Mouse (Mus musculus) liver, embryonic 13.5 days (tissue): ENCODE measurements around the gene Rbms3. TPM values are rescaled to one million over a fixed set of nuclear protein-coding genes. Genes with fewer than 3 reads are reported as not detected.

ENCODE experiments used
- ATAC-seq: fragments of 200-750 bp; cut with Nextera tagmentation; 2 replicates; pipeline ENCODE4 v1.8.0; 2017; ENCODE audit warnings: low read depth, mild to moderate bottlenecking, moderate number of reproducible peaks, moderate library complexity
- DNase-seq: peaks from one replicate; pipeline ENCODE4 v3.0.0; 2022
- H3K27ac ChIP-seq: fragments of 300-500 bp; sonication (generic); 2 replicates; pipeline ENCODE4 v1.5.1; 2015; ENCODE audit warnings: moderate library complexity, mild to moderate bottlenecking, inconsistent platforms
- H3K27me3 ChIP-seq: fragments of 300-500 bp; sonication (generic); 2 replicates; pipeline ENCODE4 v1.6.1; 2015; ENCODE audit warnings: mild to moderate bottlenecking, inconsistent platforms
- H3K36me3 ChIP-seq: fragments of 300-500 bp; sonication (generic); 2 replicates; pipeline ENCODE4 v1.6.1; 2015; ENCODE audit warnings: mild to moderate bottlenecking, inconsistent platforms
- H3K4me1 ChIP-seq: fragments of 300-500 bp; sonication (generic); replicated peaks from 2 replicates; pipeline ENCODE4 v1.6.1; 2015; ENCODE audit warnings: inconsistent platforms
- H3K4me2 ChIP-seq: fragments of 300-500 bp; sonication (generic); 2 replicates; pipeline ENCODE4 v1.6.1; 2015; ENCODE audit warnings: inconsistent platforms, mild to moderate bottlenecking, moderate library complexity
- H3K4me3 ChIP-seq: fragments of 300-500 bp; sonication (generic); replicated peaks from 2 replicates; pipeline ENCODE4 v1.5.1; 2015; ENCODE audit warnings: mild to moderate bottlenecking, inconsistent platforms
- H3K9ac ChIP-seq: fragments of 300-500 bp; sonication (generic); 2 replicates; pipeline ENCODE4 v1.6.1; 2015; ENCODE audit warnings: mild to moderate bottlenecking, inconsistent platforms
- H3K9me3 ChIP-seq: fragments of 300-500 bp; sonication (generic); replicated peaks from 2 replicates; pipeline ENCODE4 v1.6.1; 2016; ENCODE audit warnings: inconsistent platforms
- WGBS: fragments of 180-500 bp; shearing (Covaris S2); methylation state at CpG from one replicate; pipeline ENCODE4 v1.1.7; 2015; ENCODE audit not compliant: insufficient replicate concordance; 5-methylcytosine and 5-hydroxymethylcytosine counted together
- polyA plus RNA-seq: library from polyadenylated mRNA; unstranded; fragments of >200 nt; fragmentation: Nextera tagmentation; extraction: Ambion mirVana; gene quantifications from 2 replicates; pipeline ENCODE4 v1.2.1, GENCODE M21; 2015

The Rbms3 gene
- polyA plus RNA-seq, 1 experiment from 2014 or later = 5.1 TPM

- peaks cover 54% of the 10 kb centered on the region for H3K4me1 ChIP-seq
Measured at GRCm38 (mm10) chr9:116872346-116872745, 757.4 kb downstream of the Rbms3 start.

GRCm38 (mm10) chr9:116871576-116871975 lies 758.1 kb downstream of the Rbms3 start:
- Histone ChIP-seq H3K4me1 (peaks cover 61% of the 10 kb centered on the region), H3K4me3 (no peak overlapping the region), H3K36me3 (0 out of 2 replicates have a peak, but pooled peaks cover 4% of the 10 kb centered on the region), H3K9ac (no peak overlapping the region), H3K27me3 (no peaks in the 10 kb centered on the region), H3K4me2 (no peak overlapping the region), H3K9me3 (no peaks in the 10 kb centered on the region), H3K27ac (peak overlapping the region; percentile 66)
- WGBS = 75% methylated on average over 5 of the region's 5 CpGs
- DNase-seq (no peak), ATAC-seq (no peak)

More at GRCm38 (mm10) chr9:116872346-116872745, 757.4 kb downstream of the Rbms3 start:
- H3K4me3 ChIP-seq = no peak overlapping the region
- ATAC-seq (no peak), DNase-seq (no peak)
- H3K36me3 ChIP-seq = 0 out of 2 replicates have a peak, but pooled peaks cover 4% of the 10 kb centered on the region
- no peaks in the 10 kb centered on the region for H3K27me3 ChIP-seq
- H3K9me3 ChIP-seq = no peaks in the 10 kb centered on the region
- H3K9ac ChIP-seq = no peak overlapping the region; the same call in 1 of the 2 replicates
- 54% methylated on average over 6 of the region's 6 CpGs for WGBS
- peak overlapping the region; percentile 96 for H3K27ac ChIP-seq
- H3K4me2 ChIP-seq = peak overlapping the region; percentile 68

GRCm38 (mm10) chr9:116866060-116866459 lies 763.7 kb downstream of the Rbms3 start:
- no peaks in the 10 kb centered on the region for H3K36me3 ChIP-seq
- ATAC-seq (peak; percentile 86), DNase-seq (peak; percentile 10)
- 55% methylated on average over 7 of the region's 7 CpGs for WGBS
- H3K4me3 ChIP-seq = no peak overlapping the region
- H3K9ac ChIP-seq = no peak overlapping the region
- no peaks in the 10 kb centered on the region for H3K27me3 ChIP-seq
- H3K4me2 ChIP-seq = no peak overlapping the region
- H3K4me1 ChIP-seq = peaks cover 35% of the 10 kb centered on the region
- H3K9me3 ChIP-seq = no peaks in the 10 kb centered on the region
- peak overlapping the region; percentile 2; the same call in 1 of the 2 replicates for H3K27ac ChIP-seq

GRCm38 (mm10) chr9:116863626-116864025 lies 766.1 kb downstream of the Rbms3 start:
- H3K36me3 ChIP-seq = no peaks in the 10 kb centered on the region

GRCm38 (mm10) chr9:116862341-116862740 lies 767.4 kb downstream of the Rbms3 start:
- no peak for DNase-seq
- no peaks in the 10 kb centered on the region for H3K27me3 ChIP-seq
- H3K4me2 ChIP-seq = no peak overlapping the region
- no peak overlapping the region for H3K9ac ChIP-seq
- peaks cover 22% of the 10 kb centered on the region for H3K4me1 ChIP-seq
- WGBS = 78% methylated on average over 3 of the region's 3 CpGs
- H3K4me3 ChIP-seq = no peak overlapping the region
- H3K27ac ChIP-seq = no peak overlapping the region
- no peak for ATAC-seq
- no peaks in the 10 kb centered on the region for H3K36me3 ChIP-seq
- no peaks in the 10 kb centered on the region for H3K9me3 ChIP-seq

More at GRCm38 (mm10) chr9:116863626-116864025, 766.1 kb downstream of the Rbms3 start:
- Histone ChIP-seq H3K27me3 (no peaks in the 10 kb centered on the region), H3K9me3 (no peaks in the 10 kb centered on the region), H3K4me2 (no peak overlapping the region), H3K9ac (no peak overlapping the region), H3K4me1 (peaks cover 24% of the 10 kb centered on the region), H3K27ac (no peak overlapping the region), H3K4me3 (no peak overlapping the region)
- DNase-seq (no peak), ATAC-seq (no peak)
- 73% methylated on average over 4 of the region's 4 CpGs for WGBS

- no peak for DNase-seq
- 64% methylated on average over 6 of the region's 6 CpGs for WGBS
Measured at GRCm38 (mm10) chr9:116857861-116858595, 771.7 kb downstream of the Rbms3 start.

GRCm38 (mm10) chr9:116857151-116857550 lies 772.6 kb downstream of the Rbms3 start:
- Histone ChIP-seq H3K4me1 (no peaks in the 10 kb centered on the region), H3K36me3 (no peaks in the 10 kb centered on the region), H3K27me3 (no peaks in the 10 kb centered on the region), H3K4me3 (no peak overlapping the region), H3K4me2 (no peak overlapping the region), H3K9me3 (no peaks in the 10 kb centered on the region), H3K27ac (no peak overlapping the region), H3K9ac (no peak overlapping the region)
- no peak for DNase-seq
- no peak for ATAC-seq
- 73% methylated on average over 3 of the region's 3 CpGs for WGBS

More at GRCm38 (mm10) chr9:116857861-116858595, 771.7 kb downstream of the Rbms3 start:
- Histone ChIP-seq H3K4me3 (no peak overlapping the region), H3K36me3 (no peaks in the 10 kb centered on the region), H3K27ac (no peak overlapping the region), H3K9me3 (no peaks in the 10 kb centered on the region), H3K27me3 (no peaks in the 10 kb centered on the region), H3K9ac (no peak overlapping the region), H3K4me2 (no peak overlapping the region), H3K4me1 (peaks cover under 1% of the 10 kb centered on the region; the same call in 1 of the 2 replicates)
- ATAC-seq = no peak

- ATAC-seq (no peak), DNase-seq (no peak)
- no peak overlapping the region for H3K4me2 ChIP-seq
- WGBS = 56% methylated on average over 3 of the region's 3 CpGs
- no peak overlapping the region for H3K9ac ChIP-seq
- no peak overlapping the region for H3K27ac ChIP-seq
- H3K9me3 ChIP-seq = no peaks in the 10 kb centered on the region
- no peaks in the 10 kb centered on the region for H3K27me3 ChIP-seq
- H3K4me1 ChIP-seq = no peaks in the 10 kb centered on the region
- H3K36me3 ChIP-seq = no peaks in the 10 kb centered on the region
- no peak overlapping the region for H3K4me3 ChIP-seq
Measured at GRCm38 (mm10) chr9:116855744-116856143, 774.0 kb downstream of the Rbms3 start.

- no peak overlapping the region for H3K27ac ChIP-seq
- ATAC-seq = no peak
- H3K9me3 ChIP-seq = no peaks in the 10 kb centered on the region
- DNase-seq = no peak
- H3K9ac ChIP-seq = no peak overlapping the region
- H3K4me3 ChIP-seq = no peak overlapping the region
- H3K4me1 ChIP-seq = no peaks in the 10 kb centered on the region
- no peaks in the 10 kb centered on the region for H3K27me3 ChIP-seq
- WGBS = 68% methylated on average over 4 of the region's 4 CpGs
- H3K36me3 ChIP-seq = no peaks in the 10 kb centered on the region
- no peak overlapping the region for H3K4me2 ChIP-seq
Measured at GRCm38 (mm10) chr9:116848905-116849304, 780.8 kb downstream of the Rbms3 start.

GRCm38 (mm10) chr9:116848166-116848565 lies 781.5 kb downstream of the Rbms3 start:
- ATAC-seq = no peak
- no peaks in the 10 kb centered on the region for H3K36me3 ChIP-seq
- H3K27ac ChIP-seq = no peak overlapping the region; the same call in 1 of the 2 replicates
- no peak overlapping the region for H3K9ac ChIP-seq
- H3K4me3 ChIP-seq = no peak overlapping the region
- 73% methylated on average over 10 of the region's 10 CpGs for WGBS
- H3K4me2 ChIP-seq = no peak overlapping the region
- no peak for DNase-seq
- H3K4me1 ChIP-seq = no peaks in the 10 kb centered on the region
- H3K27me3 ChIP-seq = no peaks in the 10 kb centered on the region
- no peaks in the 10 kb centered on the region for H3K9me3 ChIP-seq

GRCm38 (mm10) chr9:116847241-116848135 lies 782.2 kb downstream of the Rbms3 start:
- no peak overlapping the region for H3K4me2 ChIP-seq
- H3K27me3 ChIP-seq = no peaks in the 10 kb centered on the region
- H3K4me1 ChIP-seq = no peaks in the 10 kb centered on the region
- ATAC-seq (no peak), DNase-seq (no peak)
- 62% methylated on average over 7 of the region's 7 CpGs for WGBS
- no peak overlapping the region for H3K27ac ChIP-seq
- H3K9me3 ChIP-seq = no peaks in the 10 kb centered on the region
- no peak overlapping the region for H3K4me3 ChIP-seq
- no peak overlapping the region for H3K9ac ChIP-seq
- H3K36me3 ChIP-seq = no peaks in the 10 kb centered on the region
